Mouse (Mus musculus) cerebellum, adult 2 months (tissue): ENCODE measurements around the gene Hsfy2. TPM values are rescaled to one million over a fixed set of nuclear protein-coding genes. Genes with fewer than 3 reads are reported as not detected.

Experiments
- DNase-seq, 2 experiments: peaks; one replicate each; pipeline ENCODE4 v3.0.0; 2021
- H3K27ac ChIP-seq: fragments of 200-500 bp; 2 replicates; pipeline ENCODE4 v1.5.1; 2012; ENCODE audit warnings: low read length, control low read depth, inconsistent platforms; ENCODE audit not compliant: insufficient read depth
- H3K27me3 ChIP-seq: fragments of 200-500 bp; 2 replicates; pipeline ENCODE4 v1.6.1; 2012; ENCODE audit warnings: inconsistent platforms, mild to moderate bottlenecking, low read length, moderate library complexity; ENCODE audit not compliant: control insufficient read depth, insufficient read depth
- H3K4me1 ChIP-seq: fragments of 200-500 bp; 2 replicates; pipeline ENCODE4 v1.6.1; 2011; ENCODE audit warnings: low read length; ENCODE audit not compliant: control insufficient read depth, insufficient read depth
- H3K4me3 ChIP-seq: fragments of 200-500 bp; replicated peaks from 2 replicates; pipeline ENCODE3; 2011; ENCODE audit warnings: mild to moderate bottlenecking, low read depth, low read length, control low read depth; ENCODE audit not compliant: insufficient read depth
- CTCF ChIP-seq: fragments of 200-500 bp; IDR thresholded peaks from 2 replicates; pipeline ENCODE4 v1.5.1; 2011; ENCODE audit warnings: low read depth, mild to moderate bottlenecking, control low read depth, low read length, moderate library complexity, borderline replicate concordance; ENCODE audit not compliant: insufficient read depth
- POLR2A ChIP-seq: fragments of 200-500 bp; IDR thresholded peaks from 2 replicates; pipeline ENCODE4 v1.6.1; 2011; ENCODE audit warnings: low read length, control low read depth, borderline replicate concordance; ENCODE audit not compliant: insufficient read depth
- WGBS: fragments of 180-500 bp; shearing (Covaris S2); methylation state at CpG from one replicate; pipeline ENCODE4 v1.1.7; 2018; 5-methylcytosine and 5-hydroxymethylcytosine counted together
- polyA plus RNA-seq: library from polyadenylated mRNA; depleted of rRNA; stranded (reverse); fragments of >200 nt; gene quantifications from 2 replicates; pipeline ENCODE4 v1.2.3, GENCODE M21; 2012; rRNA removed

The Hsfy2 gene
- polyA plus RNA-seq = not detected in 2 replicates

- WGBS = 89% methylated on average over 2 of the region's 2 CpGs
- DNase-seq = no peak
- Histone ChIP-seq H3K27me3 (no peaks in the 10 kb centered on the region), H3K27ac (no peak within 1 kb of the TSS), H3K4me3 (no peak within 1 kb of the TSS), H3K4me1 (no peaks in the 10 kb centered on the region)
- TF ChIP-seq CTCF = no peak
- no peak for TF ChIP-seq POLR2A
Measured at GRCm38 (mm10) chr1:56637335-56637734, at the start of gene Hsfy2. Gene Hsfy2, minus strand, starts transcription at chr1:56637435.

- no peaks in the 10 kb centered on the region for H3K27me3 ChIP-seq
- H3K27ac ChIP-seq = no peak overlapping the region
- no peak for DNase-seq
- WGBS = 93% methylated on average over 1 of the region's 1 CpGs
- no peak overlapping the region for H3K4me3 ChIP-seq
- TF ChIP-seq POLR2A = no peak
- no peak for TF ChIP-seq CTCF
- H3K4me1 ChIP-seq = no peaks in the 10 kb centered on the region
Measured at GRCm38 (mm10) chr1:56685053-56685557, 47.9 kb upstream of the Hsfy2 start.

GRCm38 (mm10) chr1:56684512-56684911, 47.3 kb upstream of the Hsfy2 start:
- Histone ChIP-seq H3K27ac (no peak overlapping the region), H3K4me3 (no peak overlapping the region), H3K27me3 (no peaks in the 10 kb centered on the region), H3K4me1 (no peaks in the 10 kb centered on the region)
- no peak for TF ChIP-seq POLR2A
- TF ChIP-seq CTCF = no peak
- DNase-seq = no peak

GRCm38 (mm10) chr1:56681258-56681657, 44.0 kb upstream of the Hsfy2 start:
- no peaks in the 10 kb centered on the region for H3K4me1 ChIP-seq
- DNase-seq = no peak
- WGBS = 83% methylated on average over 2 of the region's 2 CpGs
- H3K4me3 ChIP-seq = no peak overlapping the region
- no peak overlapping the region for H3K27ac ChIP-seq
- H3K27me3 ChIP-seq = no peaks in the 10 kb centered on the region
- TF ChIP-seq CTCF = no peak
- TF ChIP-seq POLR2A = no peak

- Histone ChIP-seq H3K4me1 (peaks cover 3% of the 10 kb centered on the region; the same call in 1 of the 2 replicates), H3K4me3 (no peak overlapping the region), H3K27me3 (no peaks in the 10 kb centered on the region; the same call in 1 of the 2 replicates), H3K27ac (no peak overlapping the region)
- WGBS = 76% methylated on average over 2 of the region's 2 CpGs
- DNase-seq = no peak
- no peak for TF ChIP-seq CTCF
- no peak for TF ChIP-seq POLR2A
Measured at GRCm38 (mm10) chr1:56675253-56675652, 38.0 kb upstream of the Hsfy2 start.

- Histone ChIP-seq H3K4me1 (peaks cover 3% of the 10 kb centered on the region; the same call in 1 of the 2 replicates), H3K27ac (no peak overlapping the region), H3K27me3 (no peaks in the 10 kb centered on the region; the same call in 1 of the 2 replicates), H3K4me3 (no peak overlapping the region)
- DNase-seq = no peak
- no peak for TF ChIP-seq POLR2A
- TF ChIP-seq CTCF = no peak
- WGBS = 83% methylated on average over 3 of the region's 3 CpGs
Measured at GRCm38 (mm10) chr1:56674601-56675000, 37.4 kb upstream of the Hsfy2 start.

GRCm38 (mm10) chr1:56671241-56671945, 34.2 kb upstream of the Hsfy2 start:
- Histone ChIP-seq H3K4me1 (peaks cover 3% of the 10 kb centered on the region; the same call in 1 of the 2 replicates), H3K4me3 (no peak overlapping the region), H3K27me3 (no peaks in the 10 kb centered on the region; the same call in 1 of the 2 replicates), H3K27ac (no peak overlapping the region)
- DNase-seq = peak in 1 of 2 experiments; percentile 16
- WGBS = 43% methylated on average over 8 of the region's 8 CpGs
- no peak for TF ChIP-seq POLR2A
- no peak for TF ChIP-seq CTCF

GRCm38 (mm10) chr1:56670509-56670908, 33.3 kb upstream of the Hsfy2 start:
- Histone ChIP-seq H3K27me3 (no peaks in the 10 kb centered on the region), H3K27ac (no peak overlapping the region), H3K4me3 (no peak overlapping the region), H3K4me1 (peaks cover 3% of the 10 kb centered on the region; the same call in 1 of the 2 replicates)
- TF ChIP-seq CTCF = no peak
- TF ChIP-seq POLR2A = no peak
- peak; percentile 35 to 63 for DNase-seq
- 26% methylated on average over 5 of the region's 5 CpGs for WGBS
